Mouse (Mus musculus) limb, embryonic 15.5 days (tissue): ENCODE measurements around the gene Camk2g. TPM values are rescaled to one million over a fixed set of nuclear protein-coding genes. Genes with fewer than 3 reads are reported as not detected.

Experiments used
- ATAC-seq: fragments of 200-750 bp; cut with Nextera tagmentation; 2 replicates; pipeline ENCODE4 v1.8.0; 2017; ENCODE audit warnings: low read depth, moderate TSS enrichment; ENCODE audit not compliant: insufficient number of reproducible peaks, low FRiP score, low TSS enrichment
- H3K27ac ChIP-seq: fragments of 300-500 bp; sonication (generic); 2 replicates; pipeline ENCODE4 v1.5.1; 2015; ENCODE audit warnings: moderate library complexity, mild to moderate bottlenecking, inconsistent platforms
- H3K27me3 ChIP-seq: fragments of 300-500 bp; sonication (generic); 2 replicates; pipeline ENCODE4 v1.6.1; 2015; ENCODE audit warnings: inconsistent platforms
- H3K36me3 ChIP-seq: fragments of 300-500 bp; sonication (generic); 2 replicates; pipeline ENCODE4 v1.6.1; 2015; ENCODE audit warnings: inconsistent platforms
- H3K4me1 ChIP-seq: fragments of 300-500 bp; sonication (generic); 2 replicates; pipeline ENCODE4 v1.6.1; 2015; ENCODE audit warnings: inconsistent platforms
- H3K4me2 ChIP-seq: fragments of 300-500 bp; sonication (generic); 2 replicates; pipeline ENCODE4 v1.6.1; 2015; ENCODE audit warnings: mild to moderate bottlenecking, inconsistent platforms
- H3K4me3 ChIP-seq: fragments of 300-500 bp; sonication (generic); 2 replicates; pipeline ENCODE4 v1.5.1; 2015; ENCODE audit warnings: mild to moderate bottlenecking, inconsistent platforms
- H3K9ac ChIP-seq: fragments of 300-500 bp; sonication (generic); 2 replicates; pipeline ENCODE4 v1.6.1; 2015; ENCODE audit warnings: inconsistent platforms
- H3K9me3 ChIP-seq: fragments of 300-500 bp; sonication (generic); 2 replicates; pipeline ENCODE4 v1.6.1; 2016; ENCODE audit warnings: inconsistent platforms
- WGBS: fragments of 180-500 bp; shearing (Covaris S2); methylation state at CpG from one replicate; pipeline ENCODE4 v1.1.7; 2015; 5-methylcytosine and 5-hydroxymethylcytosine counted together
- polyA plus RNA-seq: library from polyadenylated mRNA; unstranded; fragments of >200 nt; fragmentation: Nextera tagmentation; extraction: Ambion mirVana; gene quantifications from 2 replicates; pipeline ENCODE4 v1.2.1, GENCODE M21; 2015

Gene Camk2g
- polyA plus RNA-seq, 1 experiment from 2014 or later, result 44.4 TPM

DNA sequence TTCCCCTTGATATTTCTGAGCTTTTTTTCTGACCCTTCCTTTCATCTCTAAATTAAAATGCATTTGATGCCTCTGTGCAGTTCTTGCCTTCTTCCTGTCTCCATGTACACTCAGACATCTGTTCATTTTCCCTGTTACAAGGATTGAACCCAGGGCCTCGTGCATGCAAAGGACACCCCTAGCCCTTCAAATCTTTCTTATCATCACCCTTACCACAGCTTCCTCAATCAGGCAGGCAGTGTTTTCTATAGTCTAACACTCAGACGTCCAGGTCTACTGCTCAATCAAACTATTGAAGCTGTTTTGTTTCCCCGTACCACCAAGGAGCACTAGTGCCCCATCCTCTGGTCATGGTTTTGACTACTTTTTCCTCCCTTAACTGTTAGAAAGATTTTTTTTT lies 40.1 kb downstream of the Camk2g start:
- no peak overlapping the region for H3K9ac ChIP-seq
- ATAC-seq, result no peak
- no peaks in the 10 kb centered on the region for H3K9me3 ChIP-seq
- H3K36me3 ChIP-seq, result peaks cover 56% of the 10 kb centered on the region
- no peaks in the 10 kb centered on the region for H3K4me1 ChIP-seq
- H3K27me3 ChIP-seq, result no peaks in the 10 kb centered on the region
- no peak overlapping the region for H3K4me3 ChIP-seq
- no peak overlapping the region for H3K27ac ChIP-seq
- 83% methylated on average over 3 of the region's 3 CpGs for WGBS
- H3K4me2 ChIP-seq, result no peak overlapping the region

GRCm38 (mm10) chr14:20750503-20750902 lies 43.4 kb downstream of the Camk2g start:
- no peak for ATAC-seq
- H3K4me1 ChIP-seq, result no peaks in the 10 kb centered on the region
- H3K4me2 ChIP-seq, result no peak overlapping the region
- no peak overlapping the region for H3K4me3 ChIP-seq
- peaks cover 43% of the 10 kb centered on the region for H3K36me3 ChIP-seq
- H3K9me3 ChIP-seq, result no peaks in the 10 kb centered on the region
- H3K27me3 ChIP-seq, result no peaks in the 10 kb centered on the region
- no peak overlapping the region for H3K27ac ChIP-seq
- WGBS, result 59% methylated on average over 5 of the region's 5 CpGs
- no peak overlapping the region for H3K9ac ChIP-seq

DNA sequence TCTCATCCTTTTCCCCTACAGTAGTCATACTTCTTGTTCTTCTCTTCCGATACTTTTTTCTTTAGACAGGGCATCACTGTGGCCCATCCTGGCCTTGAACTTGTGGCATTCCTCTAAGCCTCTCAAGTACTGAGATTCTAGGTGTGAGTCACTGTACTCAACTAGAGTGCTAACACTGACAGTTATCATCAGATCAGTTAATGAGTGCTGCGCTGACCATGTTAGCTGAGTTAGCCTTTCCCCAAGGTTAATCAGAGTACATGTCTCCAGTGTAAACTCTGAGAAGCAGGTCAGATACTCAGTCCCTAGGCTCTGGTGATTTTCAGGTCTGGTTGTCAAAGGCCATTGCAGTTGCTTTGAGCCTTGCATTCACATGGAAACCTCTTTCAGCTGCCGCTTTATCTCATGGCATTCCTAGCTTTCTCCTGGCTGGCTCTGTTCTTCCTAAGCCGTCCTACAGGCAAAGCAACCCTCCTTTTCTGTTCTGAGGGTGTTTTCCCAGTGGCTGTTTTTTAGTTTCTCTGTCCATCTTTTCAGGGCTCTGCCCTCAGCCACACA lies 44.3 kb downstream of the Camk2g start:
- Histone ChIP-seq H3K9ac (no peak overlapping the region), H3K27ac (no peak overlapping the region), H3K4me1 (no peaks in the 10 kb centered on the region), H3K4me3 (no peak overlapping the region), H3K36me3 (peaks cover 43% of the 10 kb centered on the region), H3K9me3 (no peaks in the 10 kb centered on the region), H3K4me2 (no peak overlapping the region), H3K27me3 (no peaks in the 10 kb centered on the region)
- ATAC-seq, result no peak
- 85% methylated on average over 4 of the region's 4 CpGs for WGBS

GRCm38 (mm10) chr14:20748388-20748787 lies 45.5 kb downstream of the Camk2g start:
- ATAC-seq, result no peak
- H3K27me3 ChIP-seq, result no peaks in the 10 kb centered on the region
- 43% methylated on average over 4 of the region's 4 CpGs for WGBS
- no peaks in the 10 kb centered on the region for H3K4me1 ChIP-seq
- peaks cover 46% of the 10 kb centered on the region for H3K36me3 ChIP-seq
- H3K9ac ChIP-seq, result no peak overlapping the region
- H3K4me3 ChIP-seq, result no peak overlapping the region
- no peak overlapping the region for H3K4me2 ChIP-seq
- no peak overlapping the region for H3K27ac ChIP-seq
- H3K9me3 ChIP-seq, result no peaks in the 10 kb centered on the region

GRCm38 (mm10) chr14:20746935-20747334 lies 47.0 kb downstream of the Camk2g start:
- H3K4me2 ChIP-seq, result no peak overlapping the region
- WGBS, result 89% methylated on average over 3 of the region's 3 CpGs
- no peaks in the 10 kb centered on the region for H3K9me3 ChIP-seq
- H3K9ac ChIP-seq, result no peak overlapping the region
- no peaks in the 10 kb centered on the region for H3K27me3 ChIP-seq
- H3K4me1 ChIP-seq, result no peaks in the 10 kb centered on the region
- H3K4me3 ChIP-seq, result no peak overlapping the region
- H3K36me3 ChIP-seq, result peaks cover 47% of the 10 kb centered on the region
- no peak overlapping the region for H3K27ac ChIP-seq
- ATAC-seq, result no peak

GRCm38 (mm10) chr14:20743614-20744013 lies 50.3 kb downstream of the Camk2g start:
- Histone ChIP-seq H3K9ac (no peak overlapping the region), H3K27ac (no peak overlapping the region), H3K4me2 (no peak overlapping the region), H3K36me3 (peaks cover 73% of the 10 kb centered on the region), H3K27me3 (no peaks in the 10 kb centered on the region), H3K4me1 (peaks cover 7% of the 10 kb centered on the region), H3K4me3 (no peak overlapping the region), H3K9me3 (no peaks in the 10 kb centered on the region)
- no peak for ATAC-seq
- 77% methylated on average over 3 of the region's 3 CpGs for WGBS

DNA sequence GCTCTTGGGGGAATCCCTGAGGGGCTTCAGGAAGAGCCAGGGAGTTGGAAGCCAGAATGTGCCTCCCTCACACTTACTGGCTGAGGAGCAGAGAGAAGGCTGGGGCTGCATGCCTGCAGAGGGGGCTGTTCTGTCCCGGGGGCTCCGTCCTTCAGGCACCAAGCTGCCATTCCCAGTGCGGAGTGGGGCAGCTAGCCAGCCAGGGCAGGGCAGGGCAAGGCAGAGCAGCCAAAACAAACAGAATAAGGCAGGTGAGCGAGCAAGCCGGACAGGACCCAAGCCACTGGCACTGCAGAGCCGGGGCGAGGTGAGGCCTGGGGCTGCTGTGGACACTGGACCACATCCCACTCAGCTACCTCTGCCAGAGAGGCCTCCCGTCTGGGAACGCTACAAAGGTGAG lies 52.6 kb downstream of the Camk2g start:
- Histone ChIP-seq H3K27me3 (no peaks in the 10 kb centered on the region), H3K9ac (no peak overlapping the region), H3K36me3 (peaks cover 79% of the 10 kb centered on the region), H3K9me3 (no peaks in the 10 kb centered on the region), H3K27ac (peak overlapping the region; percentile 5; the same call in 1 of the 2 replicates), H3K4me3 (no peak overlapping the region), H3K4me1 (peaks cover 7% of the 10 kb centered on the region), H3K4me2 (no peak overlapping the region)
- 0 out of 2 replicates have a peak, but pooled peaks have one; percentile 21 for ATAC-seq
- 75% methylated on average over 9 of the region's 9 CpGs for WGBS

DNA sequence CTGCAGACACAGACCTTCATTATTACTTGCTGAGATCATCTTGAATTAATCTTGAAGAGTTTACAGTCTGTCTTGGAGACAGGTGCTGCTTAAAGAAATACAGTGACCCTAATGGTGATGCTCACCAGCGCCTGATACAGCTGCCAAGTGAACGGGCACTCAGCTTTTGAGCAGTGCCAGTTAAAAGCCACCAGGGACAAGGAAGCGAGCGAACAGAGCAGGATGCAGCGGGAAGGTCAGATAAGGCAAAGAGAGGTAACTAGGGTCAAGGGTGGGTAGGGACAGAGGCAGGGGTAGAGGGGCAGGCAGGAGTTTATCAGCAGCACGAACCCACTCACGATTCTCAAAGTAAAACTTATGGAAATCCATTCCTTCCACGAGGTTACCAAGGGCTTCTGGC lies 55.4 kb downstream of the Camk2g start:
- no peak for ATAC-seq
- H3K27me3 ChIP-seq, result no peaks in the 10 kb centered on the region
- peaks cover 61% of the 10 kb centered on the region for H3K36me3 ChIP-seq
- no peak overlapping the region for H3K4me3 ChIP-seq
- no peak overlapping the region for H3K27ac ChIP-seq
- H3K9ac ChIP-seq, result no peak overlapping the region
- peaks cover 20% of the 10 kb centered on the region for H3K4me1 ChIP-seq
- H3K9me3 ChIP-seq, result no peaks in the 10 kb centered on the region
- no peak overlapping the region for H3K4me2 ChIP-seq
- 80% methylated on average over 8 of the region's 8 CpGs for WGBS

- ATAC-seq, result no peak
- no peak overlapping the region for H3K4me2 ChIP-seq
- H3K27ac ChIP-seq, result no peak overlapping the region
- no peak overlapping the region for H3K4me3 ChIP-seq
- 36% methylated on average over 14 of the region's 14 CpGs for WGBS
- no peak overlapping the region for H3K9ac ChIP-seq
- H3K9me3 ChIP-seq, result no peaks in the 10 kb centered on the region
- H3K4me1 ChIP-seq, result peaks cover 30% of the 10 kb centered on the region
- peaks cover 56% of the 10 kb centered on the region for H3K36me3 ChIP-seq
- no peaks in the 10 kb centered on the region for H3K27me3 ChIP-seq
Measured at GRCm38 (mm10) chr14:20737306-20737705, 56.6 kb downstream of the Camk2g start.

GRCm38 (mm10) chr14:20735892-20736390 lies 57.9 kb downstream of the Camk2g start:
- Histone ChIP-seq H3K4me2 (no peak overlapping the region), H3K4me1 (peaks cover 23% of the 10 kb centered on the region), H3K9me3 (no peaks in the 10 kb centered on the region), H3K27me3 (no peaks in the 10 kb centered on the region), H3K36me3 (peaks cover 49% of the 10 kb centered on the region), H3K4me3 (no peak overlapping the region), H3K9ac (no peak overlapping the region), H3K27ac (no peak overlapping the region)
- no peak for ATAC-seq
- 79% methylated on average over 13 of the region's 13 CpGs for WGBS

DNA sequence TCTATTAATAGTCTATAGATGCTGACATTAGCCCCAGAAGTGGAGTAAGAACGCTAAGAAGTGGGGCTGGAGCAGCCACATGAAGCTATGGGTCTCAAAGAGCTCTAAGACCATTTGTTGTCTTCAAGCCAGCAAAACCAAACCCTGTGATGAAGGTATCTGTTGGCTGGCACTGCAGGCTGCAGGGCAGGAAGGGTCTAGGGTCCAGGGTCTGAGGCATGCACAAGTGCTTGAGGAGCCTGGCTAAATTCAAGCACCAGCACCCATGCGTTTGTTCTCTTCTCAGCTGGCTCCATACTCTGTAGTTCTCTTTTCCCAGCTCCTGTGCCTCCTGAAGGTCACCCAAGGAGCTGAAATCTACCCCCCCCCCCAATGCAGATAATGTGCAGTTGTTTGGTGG lies 58.8 kb downstream of the Camk2g start:
- peak overlapping the region; percentile 95; the same call in 1 of the 2 replicates for H3K27ac ChIP-seq
- peaks cover 23% of the 10 kb centered on the region for H3K4me1 ChIP-seq
- H3K4me3 ChIP-seq, result no peak overlapping the region
- peaks cover 52% of the 10 kb centered on the region for H3K36me3 ChIP-seq
- no peak overlapping the region for H3K9ac ChIP-seq
- H3K27me3 ChIP-seq, result no peaks in the 10 kb centered on the region
- 0 out of 2 replicates have a peak overlapping the region, but pooled peaks have one; percentile 70 for H3K4me2 ChIP-seq
- H3K9me3 ChIP-seq, result no peaks in the 10 kb centered on the region
- no peak for ATAC-seq
- 55% methylated on average over 2 of the region's 2 CpGs for WGBS

GRCm38 (mm10) chr14:20733952-20734774 lies 59.7 kb downstream of the Camk2g start, which contains the start of gene Ndst2:
TSS of gene Ndst2 (minus strand) at chr14:20734562.
- peak; percentile 95 for ATAC-seq
- peaks cover 52% of the 10 kb centered on the region for H3K36me3 ChIP-seq

More at GRCm38 (mm10) chr14:20733952-20734774, 59.7 kb downstream of the Camk2g start, which contains the start of gene Ndst2:
- peak within 1 kb of the TSS; percentile 95 for H3K27ac ChIP-seq
- peak within 1 kb of the TSS; percentile 90 for H3K9ac ChIP-seq
- under 1% methylated on average over 81 of the region's 81 CpGs for WGBS
- H3K27me3 ChIP-seq, result no peaks in the 10 kb centered on the region
- H3K9me3 ChIP-seq, result no peaks in the 10 kb centered on the region
- peak within 1 kb of the TSS; percentile 84 for H3K4me3 ChIP-seq
- peaks cover 23% of the 10 kb centered on the region for H3K4me1 ChIP-seq
- H3K4me2 ChIP-seq, result peak within 1 kb of the TSS; percentile 70
